Mouse (Mus musculus): Measurements from ENCODE around the gene Mxd4.
A peak's percentile ranks its signal among the peaks of the same experiment; 100 is the strongest.

Mxd4 gene

GRCm38 (mm10) chr5:34187601-34188316, at the start of gene Mxd4:
Mxd4 (minus strand) TSS chr5:34187720.
- peak; percentile 99 for DNase-seq (ENCODE audit: low spot score)

- no peak for DNase-seq (ENCODE audit: low spot score)
Measured at GRCm38 (mm10) chr5:34235898-34236420, 48.4 kb upstream of the Mxd4 start.

- no peak for DNase-seq (ENCODE audit: low spot score)
Measured at GRCm38 (mm10) chr5:34235056-34235455, 47.5 kb upstream of the Mxd4 start.

GRCm38 (mm10) chr5:34233221-34233515, 45.6 kb upstream of the Mxd4 start:
- no peak for DNase-seq (ENCODE audit: low spot score)

GRCm38 (mm10) chr5:34232481-34233220, 45.1 kb upstream of the Mxd4 start:
- DNase-seq (ENCODE audit: low spot score): no peak

- DNase-seq (ENCODE audit: low spot score): no peak
Measured at GRCm38 (mm10) chr5:34231901-34232300, 44.4 kb upstream of the Mxd4 start.

GRCm38 (mm10) chr5:34230599-34231485, 43.3 kb upstream of the Mxd4 start:
- DNase-seq (ENCODE audit: low spot score): no peak

GRCm38 (mm10) chr5:34229503-34229902, 42.0 kb upstream of the Mxd4 start:
- no peak for DNase-seq (ENCODE audit: low spot score)

- no peak for DNase-seq (ENCODE audit: low spot score)
Measured at GRCm38 (mm10) chr5:34225516-34225915, 38.0 kb upstream of the Mxd4 start.

- DNase-seq (ENCODE audit: low spot score): no peak
Measured at GRCm38 (mm10) chr5:34224515-34224914, 37.0 kb upstream of the Mxd4 start.

- DNase-seq (ENCODE audit: low spot score): no peak
Measured at GRCm38 (mm10) chr5:34220001-34220400, 32.5 kb upstream of the Mxd4 start.

GRCm38 (mm10) chr5:34218672-34219071, 31.2 kb upstream of the Mxd4 start:
- no peak for DNase-seq (ENCODE audit: low spot score)

GRCm38 (mm10) chr5:34217756-34218155, 30.2 kb upstream of the Mxd4 start:
- DNase-seq (ENCODE audit: low spot score): no peak

GRCm38 (mm10) chr5:34216025-34216424, 28.5 kb upstream of the Mxd4 start:
- no peak for DNase-seq (ENCODE audit: low spot score)

GRCm38 (mm10) chr5:34213659-34214058, 26.1 kb upstream of the Mxd4 start:
- no peak for DNase-seq (ENCODE audit: low spot score)

GRCm38 (mm10) chr5:34210279-34210678, 22.8 kb upstream of the Mxd4 start:
- peak; percentile 49 for DNase-seq (ENCODE audit: low spot score)

- DNase-seq (ENCODE audit: low spot score): no peak
Measured at GRCm38 (mm10) chr5:34207503-34207902, 20.0 kb upstream of the Mxd4 start.

GRCm38 (mm10) chr5:34205788-34206187, 18.3 kb upstream of the Mxd4 start:
- no peak for DNase-seq (ENCODE audit: low spot score)

- no peak for DNase-seq (ENCODE audit: low spot score)
Measured at GRCm38 (mm10) chr5:34204911-34205310, 17.4 kb upstream of the Mxd4 start.

- no peak for DNase-seq (ENCODE audit: low spot score)
Measured at GRCm38 (mm10) chr5:34202006-34202405, 14.5 kb upstream of the Mxd4 start.

GRCm38 (mm10) chr5:34201396-34201795, 13.9 kb upstream of the Mxd4 start:
- no peak for DNase-seq (ENCODE audit: low spot score)

GRCm38 (mm10) chr5:34198615-34199014, 11.1 kb upstream of the Mxd4 start:
- no peak for DNase-seq (ENCODE audit: low spot score)

Measured in yolk sac, embryonic 10.5 days (tissue).